Mouse (Mus musculus): ENCODE results near the gene Hmgn3.
A peak's percentile ranks its signal among the peaks of the same experiment; 100 is the strongest.

The Hmgn3 gene

GRCm38 (mm10) chr9:83100786-83101185 lies 45.7 kb downstream of the Hmgn3 start:
- no peak for DNase-seq (ENCODE audit: low spot score in 2 of 2)

- DNase-seq (ENCODE audit: low spot score in 2 of 2), result no peak
These were observed 47.7 kb downstream of the Hmgn3 start for GRCm38 (mm10) chr9:83098652-83099307.

GRCm38 (mm10) chr9:83097816-83098215 lies 48.7 kb downstream of the Hmgn3 start:
- DNase-seq (ENCODE audit: low spot score in 2 of 2), result no peak

GRCm38 (mm10) chr9:83094649-83095336 lies 51.7 kb downstream of the Hmgn3 start:
- DNase-seq (ENCODE audit: low spot score in 2 of 2), result no peak

GRCm38 (mm10) chr9:83083790-83084469 lies 62.6 kb downstream of the Hmgn3 start:
- no peak for DNase-seq (ENCODE audit: low spot score in 2 of 2)

GRCm38 (mm10) chr9:83083091-83083490 lies 63.4 kb downstream of the Hmgn3 start:
- DNase-seq (ENCODE audit: low spot score in 2 of 2), result no peak

- peak in 1 of 2 experiments; percentile 4 for DNase-seq (ENCODE audit: low spot score in 2 of 2)
These were observed 64.2 kb downstream of the Hmgn3 start for GRCm38 (mm10) chr9:83082296-83082695.

GRCm38 (mm10) chr9:83079724-83080123 lies 66.8 kb downstream of the Hmgn3 start:
- DNase-seq (ENCODE audit: low spot score in 2 of 2), result no peak

GRCm38 (mm10) chr9:83068246-83068645 lies 78.2 kb downstream of the Hmgn3 start:
- no peak for DNase-seq (ENCODE audit: low spot score in 2 of 2)

- DNase-seq (ENCODE audit: low spot score in 2 of 2), result no peak
These were observed 85.2 kb downstream of the Hmgn3 start for GRCm38 (mm10) chr9:83061289-83061688.
